Mouse (Mus musculus) cortical plate, adult 2 months (tissue): ENCODE measurements around the gene Epha1. TPM values are rescaled to one million over a fixed set of nuclear protein-coding genes. Genes with fewer than 3 reads are reported as not detected.

Experiments
- H3K27ac ChIP-seq: fragments of 200-500 bp; 2 replicates; pipeline ENCODE4 v1.5.1; 2012; ENCODE audit warnings: low read length, control low read depth, inconsistent platforms; ENCODE audit not compliant: insufficient read depth
- H3K4me1 ChIP-seq: fragments of 200-500 bp; 2 replicates; pipeline ENCODE4 v1.6.1; 2011; ENCODE audit warnings: low read length; ENCODE audit not compliant: control insufficient read depth, insufficient read depth
- H3K4me3 ChIP-seq: fragments of 200-500 bp; 2 replicates; pipeline ENCODE4 v1.5.1; 2011; ENCODE audit warnings: mild to moderate bottlenecking, low read length, control low read depth; ENCODE audit not compliant: insufficient read depth
- CTCF ChIP-seq: fragments of 200-500 bp; IDR thresholded peaks from 2 replicates; pipeline ENCODE4 v1.5.1; 2011; ENCODE audit warnings: mild to moderate bottlenecking, control low read depth, low read length; ENCODE audit not compliant: insufficient read depth; ENCODE audit errors: extremely low read depth
- POLR2A ChIP-seq: fragments of 200-500 bp; IDR thresholded peaks from 2 replicates; pipeline ENCODE4 v1.6.1; 2011; ENCODE audit warnings: mild to moderate bottlenecking, low read length, control low read depth; ENCODE audit not compliant: insufficient read depth; ENCODE audit errors: extremely low read depth
- polyA plus RNA-seq: library from polyadenylated mRNA; depleted of rRNA; stranded (reverse); fragments of >200 nt; gene quantifications from 2 replicates; pipeline ENCODE4 v1.2.3, GENCODE M21; 2012

Epha1 gene
- polyA plus RNA-seq, 1 experiment: 0.23 TPM

GRCm38 (mm10) chr6:42362974-42363373 is 10.1 kb downstream of the Epha1 start:
- H3K27ac ChIP-seq: no peak overlapping the region

GRCm38 (mm10) chr6:42362497-42362896 is 10.6 kb downstream of the Epha1 start:
- TF ChIP-seq CTCF (no peak), POLR2A (no peak)
- no peaks in the 10 kb centered on the region for H3K4me1 ChIP-seq
- no peak overlapping the region for H3K27ac ChIP-seq
- H3K4me3 ChIP-seq: no peak overlapping the region

More at GRCm38 (mm10) chr6:42362974-42363373, 10.1 kb downstream of the Epha1 start:
- no peak overlapping the region for H3K4me3 ChIP-seq
- no peak for TF ChIP-seq POLR2A
- no peak for TF ChIP-seq CTCF
- H3K4me1 ChIP-seq: no peaks in the 10 kb centered on the region

- no peak overlapping the region for H3K27ac ChIP-seq
- H3K4me3 ChIP-seq: no peak overlapping the region
- no peaks in the 10 kb centered on the region for H3K4me1 ChIP-seq
- TF ChIP-seq POLR2A (no peak), CTCF (no peak)
Observed at GRCm38 (mm10) chr6:42362074-42362473, 11.0 kb downstream of the Epha1 start.

- H3K4me1 ChIP-seq: no peaks in the 10 kb centered on the region
- no peak for TF ChIP-seq POLR2A
- no peak for TF ChIP-seq CTCF
- H3K4me3 ChIP-seq: no peak overlapping the region
- H3K27ac ChIP-seq: no peak overlapping the region
Observed at GRCm38 (mm10) chr6:42361041-42361895, 11.8 kb downstream of the Epha1 start.

GRCm38 (mm10) chr6:42360231-42360840 is 12.7 kb downstream of the Epha1 start:
- no peak overlapping the region for H3K4me3 ChIP-seq
- TF ChIP-seq CTCF (no peak), POLR2A (no peak)
- no peak overlapping the region for H3K27ac ChIP-seq
- no peaks in the 10 kb centered on the region for H3K4me1 ChIP-seq

GRCm38 (mm10) chr6:42359364-42360147 is 13.5 kb downstream of the Epha1 start:
- TF ChIP-seq CTCF (no peak), POLR2A (no peak)
- Histone ChIP-seq H3K4me1 (peaks cover 1% of the 10 kb centered on the region; the same call in 1 of the 2 replicates), H3K27ac (no peak overlapping the region), H3K4me3 (no peak overlapping the region)

GRCm38 (mm10) chr6:42358901-42359300 is 14.2 kb downstream of the Epha1 start:
- Histone ChIP-seq H3K4me3 (no peak overlapping the region), H3K4me1 (peaks cover 4% of the 10 kb centered on the region), H3K27ac (no peak overlapping the region)
- no peak for TF ChIP-seq POLR2A
- TF ChIP-seq CTCF: no peak

- Histone ChIP-seq H3K27ac (no peak overlapping the region), H3K4me1 (peaks cover 10% of the 10 kb centered on the region), H3K4me3 (no peak overlapping the region)
- TF ChIP-seq CTCF (no peak), POLR2A (no peak)
Observed at GRCm38 (mm10) chr6:42357901-42358300, 15.2 kb downstream of the Epha1 start.

- Histone ChIP-seq H3K4me1 (peaks cover 10% of the 10 kb centered on the region), H3K4me3 (no peak overlapping the region), H3K27ac (no peak overlapping the region)
- no peak for TF ChIP-seq POLR2A
Observed at GRCm38 (mm10) chr6:42356913-42357312, 16.2 kb downstream of the Epha1 start.
